Mouse (Mus musculus) cerebellum, postnatal 14 days (tissue): ENCODE data around the gene Gpcpd1.
A peak's percentile ranks its signal among the peaks of the same experiment; 100 is the strongest.
"Not testable (repeated sequence)": the region's sequence is repeated elsewhere in the genome, so short reads cannot be mapped to it uniquely, and the experiment has no call there.

Source experiments
- DNase-seq, 2 experiments: peaks; one replicate each; pipeline ENCODE4 v3.0.0; 2021; ENCODE audit warnings: mixed read lengths in 2 of 2

The Gpcpd1 gene

GRCm38 (mm10) chr2:132587240-132587779 lies at the start of gene Gpcpd1:
Gene Gpcpd1, minus strand, starts transcription at chr2:132587729.
- no peak for DNase-seq

DNA sequence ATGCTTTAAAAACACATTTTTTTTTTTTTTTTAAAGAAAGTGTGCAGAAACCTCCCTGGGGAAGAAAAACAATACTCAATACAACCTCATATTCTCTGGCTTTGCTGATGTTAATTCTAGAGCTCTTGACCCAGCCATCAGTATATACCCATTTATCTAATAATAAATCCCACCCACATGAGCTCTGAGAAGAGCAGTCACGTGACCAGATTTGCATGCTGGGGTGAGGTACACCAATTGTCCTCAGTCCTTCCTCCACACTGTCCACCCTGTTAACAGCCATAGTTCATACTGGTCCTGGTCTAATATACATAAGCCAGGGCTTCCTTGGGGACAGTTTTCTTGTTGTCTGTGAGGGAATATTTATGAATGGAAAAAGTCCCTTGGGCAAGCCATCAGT lies 49.0 kb upstream of the Gpcpd1 start:
- no peak for DNase-seq

DNA sequence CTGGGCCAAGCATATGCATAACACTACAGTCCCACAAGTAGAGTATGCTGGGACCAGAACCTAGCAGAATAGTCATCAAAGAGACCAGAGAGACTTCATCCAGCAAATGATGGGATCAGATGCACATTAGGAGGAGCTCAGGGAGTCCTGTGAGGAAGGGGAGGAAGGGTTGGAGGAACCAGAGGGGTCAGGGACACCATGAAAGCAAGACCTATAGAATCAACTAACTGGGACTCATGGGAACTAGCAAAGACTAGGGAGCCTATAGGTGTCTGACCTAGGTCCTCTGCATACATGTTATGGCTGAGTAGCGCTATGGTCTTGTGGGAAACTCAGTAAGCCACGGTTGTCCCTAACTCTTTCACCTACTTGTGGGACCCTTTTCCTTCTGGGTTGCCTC lies 41.1 kb upstream of the Gpcpd1 start:
- DNase-seq = no peak

GRCm38 (mm10) chr2:132623092-132623491 lies 35.6 kb upstream of the Gpcpd1 start:
- no peak for DNase-seq

GRCm38 (mm10) chr2:132617693-132618092 lies 30.2 kb upstream of the Gpcpd1 start:
- DNase-seq = no peak

DNA sequence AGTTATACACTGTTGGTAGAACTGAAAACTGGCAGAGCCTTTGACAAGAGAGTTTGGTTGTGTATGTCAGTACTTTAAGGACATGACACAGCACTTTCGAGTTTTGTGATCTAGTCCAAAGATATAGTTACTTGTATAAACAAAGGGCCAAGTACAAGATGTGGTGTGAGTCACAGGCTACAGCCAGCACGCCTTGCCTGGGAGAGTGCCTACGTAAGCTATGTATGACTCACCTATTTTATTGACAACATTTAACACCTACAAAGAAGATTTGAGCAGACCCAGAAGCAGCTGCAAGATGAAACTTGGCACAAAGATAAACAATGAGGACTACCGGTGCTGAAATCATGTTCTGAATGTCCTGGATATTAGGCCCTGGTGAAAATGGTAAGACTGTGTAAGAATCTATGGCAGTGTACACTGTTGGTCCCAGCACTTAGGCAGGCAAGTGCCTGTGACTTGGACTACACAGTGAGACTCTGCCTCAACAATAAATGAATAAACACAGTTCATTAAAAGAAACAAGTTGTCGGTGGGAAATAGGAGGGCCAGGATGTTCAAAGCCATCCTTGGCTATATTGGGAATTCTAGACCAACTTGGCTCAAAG lies 26.2 kb upstream of the Gpcpd1 start:
- DNase-seq = no peak

GRCm38 (mm10) chr2:132611551-132612233 lies 24.2 kb upstream of the Gpcpd1 start:
- DNase-seq = no peak

GRCm38 (mm10) chr2:132607141-132608093 lies 19.9 kb upstream of the Gpcpd1 start:
- DNase-seq = no peak

DNA sequence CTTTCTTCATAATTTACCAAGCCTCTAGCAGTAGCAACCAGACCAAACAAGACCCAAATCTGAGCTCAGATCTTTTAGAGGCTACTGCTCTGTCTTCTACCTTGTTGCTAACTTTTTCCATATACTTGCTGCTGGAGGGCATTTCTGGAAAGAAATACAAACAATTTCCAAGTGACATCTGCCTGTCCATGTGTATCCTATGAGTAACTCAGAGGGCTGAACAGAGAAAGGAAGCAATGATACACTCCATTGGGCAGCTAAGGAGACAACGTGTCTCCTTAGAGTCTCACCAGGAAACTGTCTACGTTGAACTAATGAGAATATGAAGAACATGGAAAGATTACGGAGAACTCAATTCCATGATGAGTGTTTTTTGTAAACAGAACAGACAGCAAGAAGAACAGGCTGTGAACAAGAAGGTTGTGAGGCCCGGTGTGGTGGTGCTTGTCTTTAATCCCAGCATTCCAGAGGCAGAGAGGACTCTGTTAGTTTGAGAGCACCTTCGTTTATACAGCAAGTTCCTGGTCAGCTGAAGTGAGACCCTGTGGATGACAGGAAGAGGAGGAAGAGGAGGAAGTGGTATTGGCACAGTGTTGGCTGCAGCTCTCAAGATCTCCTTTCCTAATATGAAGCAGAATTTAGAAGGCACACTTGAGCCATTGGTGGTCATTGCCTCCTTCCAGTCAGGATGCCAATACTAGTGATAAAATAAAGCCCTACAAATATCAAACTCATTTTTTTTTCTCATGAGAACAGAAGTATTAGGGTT lies 18.4 kb upstream of the Gpcpd1 start:
- DNase-seq = no peak

DNA sequence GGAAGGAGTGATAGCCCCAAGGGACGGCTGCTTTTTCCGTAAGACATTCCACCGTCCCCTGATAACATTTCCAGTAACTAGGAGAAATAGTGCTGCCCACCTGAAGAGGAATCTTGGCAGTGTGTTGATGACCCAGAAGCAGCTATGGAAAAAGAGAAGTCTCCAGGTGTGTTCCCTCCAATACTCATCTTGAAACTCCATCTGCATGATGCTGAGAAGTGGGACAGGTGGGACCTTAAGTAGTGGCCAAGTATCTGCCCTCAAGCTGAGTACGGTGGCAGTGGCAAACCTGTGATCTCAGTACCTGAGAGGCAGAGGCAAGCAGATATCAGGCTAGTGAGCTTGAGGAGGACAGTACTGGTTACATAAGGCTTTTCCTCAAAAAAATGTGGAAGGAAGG lies 17.4 kb upstream of the Gpcpd1 start:
- no peak for DNase-seq

DNA sequence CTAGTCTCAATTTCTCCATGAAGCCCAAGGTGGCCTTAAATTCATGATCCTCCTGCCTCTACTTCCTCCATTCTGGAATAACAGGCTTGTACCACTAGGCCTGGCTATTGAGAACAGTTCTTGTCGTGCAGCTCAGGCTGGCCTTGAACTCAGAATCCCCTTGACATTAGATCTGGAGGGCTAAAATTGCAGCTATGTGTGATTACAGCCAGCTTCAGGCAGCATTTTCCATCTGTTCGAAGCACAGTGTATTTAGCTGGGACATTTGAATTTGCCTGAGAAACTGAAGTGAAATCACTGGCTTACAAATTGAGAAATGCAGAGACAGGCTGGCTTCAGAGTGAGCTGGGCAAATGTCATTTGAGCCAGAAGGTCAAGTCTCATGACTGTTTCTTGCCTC lies 16.2 kb upstream of the Gpcpd1 start:
- no peak for DNase-seq

DNA sequence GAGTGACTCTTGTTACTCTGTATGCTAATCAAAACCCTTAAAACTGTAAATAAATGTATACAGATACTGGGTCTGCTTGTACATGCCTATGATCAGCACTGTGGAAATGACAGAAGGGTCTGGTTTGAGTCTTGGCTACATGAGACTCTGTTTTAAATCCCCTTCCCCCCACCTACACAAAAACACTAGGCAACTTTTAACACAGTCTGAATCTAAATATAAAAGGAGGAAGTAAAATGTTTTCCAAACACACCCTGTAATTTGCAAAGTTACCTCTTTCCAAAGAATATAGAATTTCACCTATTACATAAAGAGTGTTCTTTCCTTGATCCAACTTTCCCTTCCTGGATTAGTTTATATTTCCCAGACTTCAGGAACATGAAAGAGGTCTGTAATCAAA lies 14.2 kb upstream of the Gpcpd1 start:
- no peak for DNase-seq

- DNase-seq = no peak
Measured at GRCm38 (mm10) chr2:132600081-132600480, 12.6 kb upstream of the Gpcpd1 start.

- no peak for DNase-seq
Measured at GRCm38 (mm10) chr2:132599127-132599526, 11.6 kb upstream of the Gpcpd1 start.

- DNase-seq = no peak
Measured at GRCm38 (mm10) chr2:132597866-132598480, 10.4 kb upstream of the Gpcpd1 start.

DNA sequence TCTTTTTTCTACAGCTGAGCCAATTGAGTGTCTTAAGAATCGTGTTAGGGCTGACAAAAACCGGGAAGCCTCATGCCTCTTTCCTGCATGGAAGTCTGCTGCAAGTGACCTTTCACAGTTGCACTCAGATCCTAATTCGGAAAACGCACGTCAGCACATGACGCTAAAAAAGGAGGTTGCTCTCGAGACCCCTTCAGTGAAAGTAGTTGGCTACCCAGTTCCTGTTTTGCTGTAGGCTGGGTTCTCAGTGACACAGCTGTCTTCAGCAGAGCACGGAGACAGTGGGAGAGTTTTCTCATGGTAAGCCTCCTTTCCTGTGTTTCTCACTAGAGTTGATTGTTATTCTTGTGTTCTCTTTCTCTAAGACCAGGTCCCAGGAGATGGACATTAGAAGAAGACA lies 9.7 kb upstream of the Gpcpd1 start:
- DNase-seq = no peak

DNA sequence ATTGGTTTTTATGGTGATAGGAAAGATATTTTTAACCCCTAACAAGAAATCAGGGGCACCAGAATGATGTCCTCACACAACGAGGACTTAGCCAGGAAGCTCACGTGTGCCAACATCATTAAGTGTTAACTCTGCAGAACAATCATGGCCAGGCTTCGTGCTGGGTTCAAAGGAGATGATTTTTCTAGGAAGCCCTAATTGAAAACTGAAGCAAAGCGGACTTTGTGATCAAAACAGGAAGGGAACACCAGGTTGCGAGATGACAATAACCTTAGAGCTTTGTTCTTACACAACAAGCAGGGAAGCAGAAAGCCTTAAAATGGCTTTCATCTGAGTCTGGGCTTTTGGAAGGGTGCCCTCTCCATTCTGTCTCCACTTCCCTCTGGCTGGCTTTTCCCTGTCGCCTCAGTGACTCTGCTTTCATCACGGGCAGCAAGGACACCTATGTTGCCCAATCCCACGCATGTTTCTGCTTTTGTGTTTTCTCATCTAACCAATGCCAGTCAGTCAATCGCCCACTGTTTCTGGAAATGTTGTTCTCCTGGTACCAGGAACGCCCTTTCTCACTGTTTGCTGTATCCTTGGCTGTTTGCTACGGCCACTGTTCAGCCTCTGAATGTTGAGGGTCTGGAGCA lies 8.2 kb upstream of the Gpcpd1 start:
- DNase-seq = peak; percentile 60 to 62

- no peak for DNase-seq
Measured at GRCm38 (mm10) chr2:132592126-132592525, 4.6 kb upstream of the Gpcpd1 start.

DNA sequence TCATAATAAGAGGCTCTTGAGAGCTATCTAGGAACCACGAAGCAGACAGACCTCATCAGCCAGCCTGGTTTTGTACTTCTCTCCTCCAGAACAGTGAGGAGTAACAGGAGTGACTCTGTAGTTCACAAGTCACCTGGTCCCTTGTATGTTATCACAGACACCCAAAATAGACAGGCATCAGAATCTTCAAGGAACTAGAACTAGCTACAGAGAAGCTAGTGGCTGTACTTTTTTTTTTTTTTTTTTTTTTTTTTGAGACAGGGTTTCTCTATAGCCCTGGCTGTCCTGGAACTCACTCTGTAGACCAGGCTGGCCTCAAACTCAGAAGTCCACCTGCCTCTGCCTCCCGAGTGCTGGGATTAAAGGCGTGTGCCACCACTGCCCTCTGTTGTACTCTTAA lies 4.0 kb upstream of the Gpcpd1 start:
- not testable (repeated sequence) for DNase-seq

GRCm38 (mm10) chr2:132589906-132590538 lies 2.5 kb upstream of the Gpcpd1 start:
- DNase-seq = no peak

GRCm38 (mm10) chr2:132586006-132586405 lies 1.5 kb downstream of the Gpcpd1 start:
- DNase-seq = no peak
